Mouse (Mus musculus): ENCODE results near the gene Babam2. TPM values are rescaled to one million over a fixed set of nuclear protein-coding genes. Genes with fewer than 3 reads are reported as not detected.
"Not testable (repeated sequence)": the region's sequence is repeated elsewhere in the genome, so short reads cannot be mapped to it uniquely, and the experiment has no call there.

Babam2 gene
- total RNA-seq, 4 experiments from 2014 or later: 109 to 127 (median 118) TPM

DNA sequence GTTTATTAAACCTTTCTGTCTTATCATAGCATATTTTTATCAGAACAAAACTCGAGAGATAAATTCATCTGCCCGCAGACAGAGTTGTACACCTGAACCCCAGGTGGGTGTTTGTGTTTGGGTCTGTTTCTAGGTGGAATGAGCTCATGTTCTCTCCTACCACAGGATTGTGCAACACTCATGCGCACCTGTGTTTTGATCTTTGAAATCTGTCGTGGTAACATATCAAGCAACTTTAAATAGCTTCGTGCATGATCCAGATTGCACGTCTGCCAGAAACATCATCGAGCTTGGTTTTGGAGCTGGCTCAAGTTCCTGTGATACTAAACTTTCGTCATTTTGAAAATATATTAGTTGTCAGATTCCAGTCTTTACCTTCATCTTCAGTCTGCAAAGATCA is 251.9 kb downstream of the Babam2 start:
- no peak for DNase-seq

- DNase-seq: no peak
Observed at GRCm38 (mm10) chr5:31950532-31950931, 253.0 kb downstream of the Babam2 start.

DNA sequence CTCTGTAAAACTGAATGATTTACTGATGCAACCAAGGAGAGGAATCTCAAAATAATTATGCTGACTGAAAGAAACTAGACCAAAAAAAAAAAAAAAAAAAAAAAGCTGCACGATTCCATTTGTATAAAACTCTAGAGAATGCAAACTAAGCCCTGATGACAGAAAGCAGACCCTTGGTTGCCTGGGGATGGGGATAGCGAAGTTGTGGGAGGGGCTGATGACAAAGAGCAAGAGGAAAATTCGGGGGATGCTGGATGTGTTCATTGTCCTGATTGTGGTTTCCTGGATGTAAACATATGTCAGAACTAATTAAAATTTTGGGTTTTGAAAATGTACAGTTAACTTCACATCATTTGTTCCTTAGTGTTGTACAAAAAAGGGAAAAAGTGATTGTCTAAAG is 257.7 kb downstream of the Babam2 start:
- DNase-seq: no peak

GRCm38 (mm10) chr5:31956336-31956735 is 258.9 kb downstream of the Babam2 start:
- DNase-seq: no peak

DNA sequence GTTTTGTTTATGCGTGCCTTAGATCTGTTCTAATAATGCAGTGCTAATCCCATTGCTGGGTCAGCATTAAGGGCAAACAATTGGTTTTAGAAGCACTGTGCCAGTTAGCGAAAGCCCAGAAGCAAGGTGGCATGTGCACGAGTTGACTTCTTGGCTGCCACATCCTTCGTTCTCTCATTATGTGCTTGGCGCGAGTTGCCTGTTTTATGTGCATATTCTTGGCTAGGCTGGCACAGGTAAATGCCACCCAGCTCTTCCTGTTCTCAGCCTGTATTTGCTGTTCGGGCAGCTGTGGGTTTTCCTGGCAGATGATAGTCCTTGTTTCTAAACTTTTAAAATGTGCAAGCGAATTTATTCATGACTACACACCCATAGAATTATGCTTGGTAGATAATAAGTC is 262.4 kb downstream of the Babam2 start:
- DNase-seq: no peak

GRCm38 (mm10) chr5:31961423-31961822 is 263.9 kb downstream of the Babam2 start:
- DNase-seq: no peak

GRCm38 (mm10) chr5:31962346-31962745 is 264.9 kb downstream of the Babam2 start:
- no peak for DNase-seq

GRCm38 (mm10) chr5:31963352-31963751 is 265.9 kb downstream of the Babam2 start:
- DNase-seq: no peak

DNA sequence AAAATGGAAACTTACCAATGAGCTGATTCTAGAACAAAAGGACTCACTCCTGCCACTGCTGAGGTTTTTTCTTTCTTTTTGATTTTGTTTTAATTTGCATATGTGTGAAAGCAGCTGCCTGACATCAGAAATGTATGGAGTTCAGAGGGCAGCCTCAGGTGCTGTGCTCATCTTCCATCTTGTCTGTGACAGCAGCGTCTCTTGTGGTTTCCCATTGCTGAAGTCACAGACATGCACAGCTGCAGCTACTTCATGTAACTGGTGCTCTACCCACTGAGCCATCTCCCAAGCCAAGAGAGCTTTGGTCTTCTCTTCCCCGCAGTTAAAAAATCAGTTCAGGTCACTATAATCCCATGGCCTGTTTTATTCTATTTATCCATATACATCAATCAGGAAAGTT is 266.4 kb downstream of the Babam2 start:
- no peak for DNase-seq

DNA sequence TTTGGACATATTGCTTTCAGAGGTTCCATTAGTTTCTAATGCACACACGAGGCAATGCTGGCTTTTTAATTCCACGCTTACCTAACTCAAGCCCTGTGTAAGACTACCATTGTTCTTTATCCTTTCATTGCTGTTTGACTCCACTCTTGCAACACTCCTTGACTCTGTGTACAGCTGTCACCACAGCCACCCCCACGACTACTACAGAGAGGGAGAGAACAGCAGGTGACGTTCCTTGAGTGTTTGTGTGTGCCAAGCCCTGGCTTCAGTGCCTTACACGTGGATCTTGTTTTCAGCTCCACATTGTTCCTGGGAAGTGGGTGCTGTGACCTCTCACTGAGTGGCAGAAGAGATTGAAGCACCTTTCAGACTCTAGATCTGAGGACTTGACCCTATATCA is 269.3 kb downstream of the Babam2 start:
- DNase-seq: no peak

DNA sequence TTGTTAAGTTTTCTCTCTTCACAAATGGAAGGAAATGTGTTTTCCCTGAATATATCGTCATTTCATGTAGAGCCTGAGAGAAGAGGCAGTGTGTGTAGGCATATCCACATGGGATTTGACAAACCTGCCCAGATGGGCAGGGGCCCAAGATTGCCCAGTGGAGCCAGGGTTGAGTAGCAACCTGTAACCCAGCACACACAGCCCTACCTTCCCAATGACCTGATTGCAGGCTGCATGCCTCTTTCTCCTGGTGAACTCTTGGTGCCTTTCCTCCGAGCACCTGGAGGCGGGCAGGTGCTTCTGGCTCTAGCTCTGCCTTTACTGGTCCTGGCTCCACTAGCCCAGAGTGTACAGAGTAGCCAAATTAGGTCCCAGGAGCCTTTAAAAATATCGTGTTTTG is 270.0 kb downstream of the Babam2 start:
- DNase-seq: no peak

DNA sequence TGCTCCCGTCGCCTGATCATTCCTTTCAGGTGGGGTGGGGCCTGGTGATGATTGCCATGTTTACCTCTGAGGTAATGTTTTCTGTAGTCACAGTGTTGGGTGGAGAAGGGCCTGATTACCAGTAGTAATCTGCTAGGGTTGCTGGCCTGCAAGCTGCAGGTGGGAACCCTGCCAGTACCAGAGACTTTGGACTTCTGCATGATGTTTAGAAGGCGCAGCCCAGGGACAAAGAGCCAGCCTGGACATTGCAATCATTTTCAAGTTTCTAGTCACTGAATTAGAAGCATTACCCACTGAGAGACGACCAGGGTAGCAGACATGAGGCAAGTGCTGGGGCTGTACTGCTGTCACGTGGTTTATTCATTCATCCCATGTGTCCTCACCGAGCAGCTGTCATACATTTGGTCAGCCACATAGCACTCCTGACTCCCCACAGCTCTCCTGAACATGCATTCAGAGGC is 270.6 kb downstream of the Babam2 start:
- DNase-seq: no peak

- DNase-seq: not testable (repeated sequence)
Observed at GRCm38 (mm10) chr5:31972416-31972815, 274.9 kb downstream of the Babam2 start.

DNA sequence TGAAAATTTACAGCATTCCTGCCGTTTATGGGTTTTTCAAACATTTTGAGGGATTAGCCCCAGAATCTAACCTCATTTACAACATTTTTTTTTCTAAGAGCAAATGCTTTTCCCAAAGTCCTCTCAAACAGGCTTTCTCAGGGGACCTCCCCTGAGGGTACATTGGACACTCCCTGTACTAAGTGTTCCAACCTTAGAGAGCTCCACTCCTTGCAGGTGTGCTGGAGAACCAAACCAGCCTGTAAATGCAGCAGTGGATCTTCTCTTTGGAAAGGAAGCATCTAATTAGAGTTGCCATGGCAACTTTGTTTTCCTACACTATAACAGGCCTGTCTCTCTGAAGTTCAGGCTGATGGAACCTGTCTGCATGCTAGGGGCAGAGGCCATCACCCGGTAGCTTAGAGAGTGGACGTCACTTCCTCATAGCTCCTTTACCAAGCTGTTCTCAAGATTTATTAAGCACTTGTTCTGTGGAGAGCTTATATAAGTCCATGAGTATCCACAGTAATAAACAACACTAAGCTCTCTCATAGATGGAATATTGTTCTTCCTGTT is 277.2 kb downstream of the Babam2 start:
- no peak for DNase-seq

DNA sequence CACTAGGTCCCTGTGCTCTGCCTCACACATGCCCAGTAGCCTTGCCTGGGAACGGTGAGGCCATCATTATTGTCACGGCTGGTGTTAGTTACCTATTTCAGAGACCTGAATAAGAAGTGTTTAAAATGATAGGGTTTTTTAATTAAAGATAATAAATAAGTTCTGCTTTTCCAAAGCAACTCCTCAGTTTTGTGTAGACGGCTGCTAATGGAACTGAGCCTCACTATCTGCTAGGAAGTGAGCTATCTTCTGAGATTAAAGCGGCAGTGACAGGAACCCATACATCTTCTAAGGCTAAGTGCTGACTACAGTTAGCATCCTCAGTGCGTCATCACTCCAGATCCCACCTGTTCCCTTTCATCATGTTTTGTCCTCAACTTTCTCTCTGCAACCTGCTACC is 284.6 kb downstream of the Babam2 start:
- no peak for DNase-seq

DNA sequence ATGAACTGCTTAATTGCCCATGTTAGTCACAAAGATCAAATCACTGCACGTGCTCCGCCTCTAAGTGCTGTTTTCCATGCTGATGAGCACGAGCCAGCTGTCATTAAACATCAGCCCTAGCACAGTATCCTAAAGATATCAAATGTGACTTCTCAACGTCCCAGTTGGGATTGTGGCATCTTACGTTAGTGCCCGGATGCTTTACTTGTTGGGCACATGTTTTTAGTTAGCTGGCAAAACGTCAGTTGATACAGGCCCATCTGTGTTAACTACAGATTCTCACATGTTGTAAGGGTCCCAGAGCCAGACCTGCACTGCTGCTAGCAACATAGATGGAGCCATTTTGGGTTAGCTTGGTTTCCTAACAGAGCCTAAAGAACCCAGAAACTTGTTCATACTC is 285.7 kb downstream of the Babam2 start:
- no peak for DNase-seq

DNA sequence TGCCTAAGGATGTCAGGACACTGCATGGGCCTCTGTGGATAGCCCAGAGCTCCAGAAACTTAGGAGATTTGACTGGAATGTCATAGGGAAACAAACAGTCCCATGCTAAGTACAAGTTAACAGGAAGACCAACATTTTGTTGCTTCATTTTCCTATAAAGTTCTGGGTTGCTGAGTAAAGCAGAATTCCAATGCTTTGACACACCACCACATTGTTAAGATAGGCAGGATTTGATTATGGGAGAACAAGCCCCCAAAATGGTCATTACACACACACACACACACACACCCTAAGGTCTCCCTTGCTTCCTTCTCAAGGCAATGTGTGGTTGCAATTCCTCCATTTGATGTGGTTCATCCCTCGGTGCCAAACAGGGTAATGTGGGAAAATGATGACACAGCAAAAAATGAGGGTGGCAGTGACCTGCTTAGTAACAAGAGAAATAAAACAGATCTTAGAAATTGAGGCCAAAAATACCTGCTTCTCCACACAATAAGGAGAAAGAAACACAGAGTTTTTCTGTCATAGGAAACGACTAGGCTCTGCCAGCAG is 286.4 kb downstream of the Babam2 start:
- no peak for DNase-seq

GRCm38 (mm10) chr5:31984369-31984961 is 287.0 kb downstream of the Babam2 start:
- DNase-seq: no peak

DNA sequence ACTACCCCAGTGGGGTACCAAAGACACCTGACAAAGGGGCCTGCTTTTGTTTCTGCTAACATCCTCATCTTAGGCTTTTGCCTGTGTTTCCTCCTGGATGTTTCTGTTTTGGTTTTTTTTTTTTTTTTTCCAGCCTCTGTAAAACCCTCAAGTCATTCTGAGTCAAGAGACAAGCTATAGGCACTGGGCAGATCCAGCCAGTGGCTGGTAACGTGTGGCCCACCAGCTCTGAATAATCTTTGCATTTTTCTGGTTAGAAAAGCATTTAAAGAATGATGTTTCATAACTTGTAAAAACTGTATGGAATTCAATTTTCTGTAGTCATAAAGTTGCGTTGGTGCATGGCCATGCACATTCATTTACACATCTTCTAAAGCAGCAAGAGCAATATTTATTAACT is 287.5 kb downstream of the Babam2 start:
- no peak for DNase-seq

DNA sequence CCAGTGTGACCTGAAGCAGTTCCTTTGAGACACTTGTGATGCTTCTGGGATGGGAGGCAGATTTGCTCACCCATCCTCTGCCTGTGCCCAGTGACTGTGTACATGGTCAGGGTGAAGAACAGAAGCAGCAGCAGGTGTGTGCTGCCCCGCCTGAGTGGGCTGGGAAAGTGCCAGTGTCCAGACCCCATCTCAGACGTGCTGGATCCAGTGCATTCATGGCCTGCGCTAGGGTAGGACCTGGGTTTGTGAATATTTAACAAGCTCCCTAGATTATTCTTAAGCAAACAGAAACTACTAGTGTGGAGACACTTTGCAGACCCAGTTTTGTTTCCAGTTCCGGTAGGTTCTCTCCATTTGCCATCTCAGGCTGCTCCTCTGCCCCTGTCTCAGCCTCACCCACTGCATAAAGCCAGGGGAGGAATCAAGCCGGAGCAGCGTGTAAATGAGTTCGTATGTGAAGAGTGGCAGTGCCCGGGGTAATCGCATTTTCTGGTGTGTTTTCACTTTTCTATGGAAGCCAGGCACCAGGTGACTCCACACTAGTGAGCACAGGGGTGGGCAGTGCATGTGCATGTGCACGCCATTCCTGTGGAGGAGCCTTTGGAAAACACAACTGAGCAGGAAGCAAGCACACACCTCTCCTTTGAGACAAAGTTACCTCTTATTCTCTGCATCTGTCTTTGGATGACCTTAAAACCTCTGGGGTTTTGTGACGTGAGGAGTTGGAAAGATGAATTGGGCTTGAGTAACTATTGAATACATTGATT is 290.2 kb downstream of the Babam2 start:
- DNase-seq: no peak

DNA sequence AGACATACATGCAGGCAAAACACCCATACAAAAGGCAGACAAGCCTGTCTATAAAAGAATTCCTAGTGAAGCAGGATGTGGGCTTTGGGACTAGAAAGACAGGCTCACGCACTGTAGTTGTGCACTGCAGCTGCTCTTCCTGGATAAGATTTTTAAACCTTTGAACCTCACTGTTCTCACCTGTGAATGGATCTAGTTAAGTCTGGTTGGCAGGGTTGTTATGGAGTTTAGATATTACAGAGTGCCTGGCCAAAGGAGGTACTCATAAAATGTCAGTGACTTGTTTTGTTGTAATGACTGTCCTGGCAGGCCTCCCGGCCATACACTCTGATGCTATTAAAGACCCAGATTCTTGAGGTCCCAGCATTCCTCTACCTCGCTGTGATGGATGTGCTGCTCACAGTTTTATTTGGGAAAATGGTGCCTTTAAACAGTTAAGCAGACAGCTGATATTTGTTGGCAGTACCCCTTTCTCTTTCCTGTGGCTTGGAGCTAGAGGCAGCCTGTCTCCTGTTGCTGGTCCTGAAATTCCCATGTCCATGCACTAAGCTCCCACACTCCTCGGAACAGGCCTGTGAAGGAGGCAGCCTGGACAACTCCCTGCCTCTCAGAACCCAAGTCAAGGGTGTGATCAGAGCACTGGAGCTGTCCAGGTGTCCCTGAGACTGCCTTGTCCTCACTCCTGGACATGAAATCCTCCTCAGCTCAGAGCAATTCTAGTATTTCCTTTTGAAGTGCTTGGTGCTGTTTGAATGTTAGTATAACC is 299.9 kb downstream of the Babam2 start:
- no peak for DNase-seq

- DNase-seq: no peak
Observed at GRCm38 (mm10) chr5:31998806-31999205, 301.3 kb downstream of the Babam2 start.

DNA sequence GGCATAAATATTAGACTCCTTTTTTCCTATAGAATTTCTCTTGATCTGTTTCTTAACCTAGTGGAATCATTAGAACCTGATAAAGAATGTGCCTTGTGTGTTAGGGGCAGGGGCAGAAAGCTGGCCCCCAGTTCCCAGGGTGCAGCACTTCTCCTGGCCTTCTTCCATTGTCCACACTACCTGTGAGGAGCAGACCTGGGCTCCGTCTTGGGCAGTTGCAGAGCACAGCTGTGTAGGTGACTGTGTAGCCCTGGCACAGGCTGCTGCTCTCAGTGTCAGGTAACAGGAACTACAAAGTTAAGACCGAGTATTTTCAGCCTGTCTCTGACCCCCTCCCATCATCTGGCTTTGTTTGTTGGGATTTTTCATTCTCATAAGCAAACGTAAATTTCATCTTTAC is 302.6 kb downstream of the Babam2 start:
- no peak for DNase-seq

Measured in adrenal gland, adult 8-10 months (tissue).